Comparison of ENCODE assay signal across 27 mouse cellular contexts in the genomic region with DNA sequence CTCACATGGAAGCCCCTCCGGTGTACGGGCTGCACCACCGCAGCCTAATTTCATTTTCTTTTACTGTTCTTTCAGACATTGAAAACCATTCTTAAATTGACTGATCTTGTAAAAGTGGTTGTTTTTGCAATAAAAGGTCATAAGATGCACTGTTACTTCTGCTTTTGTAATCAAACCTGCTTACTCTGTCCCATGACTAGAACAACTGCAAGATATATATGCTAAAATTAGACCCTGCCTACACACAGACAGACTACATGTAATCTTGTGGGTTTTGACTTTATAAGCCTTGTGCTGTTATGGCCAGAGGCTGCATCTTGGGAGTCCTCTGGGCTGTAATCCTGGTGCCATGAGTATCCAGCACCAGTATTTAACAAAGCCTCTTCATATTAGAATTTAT.
DNase-seq lines count a peak whose midpoint lies in the region; ATAC-seq and TF ChIP-seq lines count a peak whose summit lies in the region.
"Had no signal": no experiment of that assay in that cellular context is flagged by ENCODE, and none has a peak within 500 bp of the region (broad histone marks: within the 10 kb centered on the region; RNA-seq: fewer than 3 reads in every experiment).

No protein-coding gene starts in this region.

- no peak for TF ChIP-seq CTCF in G1E (IDR thresholded peaks at IDR 0.05; ENCODE audit: low read depth, low read length)

- no peak overlapping the region; the same call in 1 of the 2 replicates for H3K4me3 ChIP-seq in G1E (ENCODE audit: low read depth, low read length)
- no peak overlapping the region for H3K4me3 ChIP-seq in liver, embryonic 12.5 days
- no peak overlapping the region for H3K4me3 ChIP-seq in macrophage (ENCODE audit: inconsistent target)
- H3K4me3 ChIP-seq: heart, embryonic 13.5 days; hindbrain, embryonic 10.5 days; hindbrain, embryonic 15.5 days; limb, embryonic 12.5 days; midbrain, embryonic 10.5 days; midbrain, embryonic 15.5 days had no signal

- H3K9me3 ChIP-seq in G1E (replicated peaks): no peaks in the 10 kb centered on the region
- H3K9me3 ChIP-seq in liver, embryonic 12.5 days (replicated peaks): no peaks in the 10 kb centered on the region
- H3K9me3 ChIP-seq: heart, embryonic 13.5 days; hindbrain, embryonic 10.5 days; hindbrain, embryonic 15.5 days; limb, embryonic 12.5 days; midbrain, embryonic 10.5 days; midbrain, embryonic 15.5 days had no signal

- H3K4me2 ChIP-seq in liver, embryonic 12.5 days: peak overlapping the region; percentile 27; the same call in 1 of the 2 replicates
- H3K4me2 ChIP-seq: heart, embryonic 13.5 days; hindbrain, embryonic 15.5 days; limb, embryonic 12.5 days; midbrain, embryonic 15.5 days had no signal

- 91% methylated on average over 3 of the region's 3 CpGs for WGBS in liver, embryonic 12.5 days (ENCODE audit: insufficient replicate concordance)
- WGBS in macrophage (ENCODE audit: missing documents): 59% methylated on average over 3 of the region's 3 CpGs

- peak; percentile 74 for ATAC-seq in G1E (ENCODE audit: extremely low read depth, insufficient number of reproducible peaks, low FRiP score, poor library complexity, severe bottlenecking)
- ATAC-seq in liver, embryonic 12.5 days: 0 out of 2 replicates have a peak, but pooled peaks have one; percentile 11
- ATAC-seq: forebrain, embryonic 14.5 days; inflammation-experienced regulatory T-cells, adult 6 months; lung, postnatal 0 days; midbrain, embryonic 15.5 days had no signal

- no peak overlapping the region for H3K9ac ChIP-seq in liver, embryonic 12.5 days
- H3K9ac ChIP-seq: heart, embryonic 13.5 days; hindbrain, embryonic 15.5 days; limb, embryonic 12.5 days; midbrain, embryonic 15.5 days had no signal

- H3K27ac ChIP-seq in liver, embryonic 12.5 days: peak overlapping the region; percentile 78
- H3K27ac ChIP-seq in macrophage: peak overlapping the region; percentile 94
- H3K27ac ChIP-seq: heart, embryonic 13.5 days; hindbrain, embryonic 10.5 days; hindbrain, embryonic 15.5 days; limb, embryonic 12.5 days; midbrain, embryonic 10.5 days; midbrain, embryonic 15.5 days had no signal

- no peaks in the 10 kb centered on the region for H3K79me2 ChIP-seq in macrophage (ENCODE audit: inconsistent target)

- H3K4me1 ChIP-seq in G1E (ENCODE audit: insufficient read depth, low read depth, low read length): peaks cover 48% of the 10 kb centered on the region
- H3K4me1 ChIP-seq in liver, embryonic 12.5 days: peaks cover 34% of the 10 kb centered on the region
- H3K4me1 ChIP-seq: hindbrain, embryonic 10.5 days; hindbrain, embryonic 15.5 days; limb, embryonic 12.5 days; midbrain, embryonic 10.5 days; midbrain, embryonic 15.5 days had no signal

- H3K36me3 ChIP-seq in G1E (replicated peaks) (no peaks in the 10 kb centered on the region), macrophage (ENCODE audit: inconsistent target) (no peaks in the 10 kb centered on the region)
- H3K36me3 ChIP-seq in liver, embryonic 12.5 days: no peaks in the 10 kb centered on the region
- H3K36me3 ChIP-seq: heart, embryonic 13.5 days; hindbrain, embryonic 10.5 days; hindbrain, embryonic 15.5 days; limb, embryonic 12.5 days; midbrain, embryonic 10.5 days; midbrain, embryonic 15.5 days had no signal

- DNase-seq in G1E (ENCODE audit: low spot score) (no peak), MEL-GATA-1-ER (ENCODE audit: extremely low read depth, low read depth) (peak; percentile 52)
- DNase-seq in adrenal gland, postnatal 25 days: no peak
- DNase-seq in right cerebral cortex, adult 2 months (ENCODE audit: low spot score in 2 of 2): no peak
- no peak for DNase-seq in lung, postnatal 10 days
- DNase-seq: cerebellum, adult 8-10 months; cerebellum, postnatal 25 days; gastrocnemius, postnatal 14 days; heart, adult 11 months; heart, postnatal 14 days; kidney, adult 11 months; kidney, postnatal 25 days; lung, adult 18-20 months; right cerebral cortex, adult 18-20 months; thymus, postnatal 36 days had no signal

- no peaks in the 10 kb centered on the region; the same call in 1 of the 2 replicates for H3K27me3 ChIP-seq in G1E (ENCODE audit: insufficient read depth, low read length)
- no peaks in the 10 kb centered on the region for H3K27me3 ChIP-seq in liver, embryonic 12.5 days (replicated peaks)
- H3K27me3 ChIP-seq: CH12.LX; heart, embryonic 13.5 days; hindbrain, embryonic 15.5 days; limb, embryonic 12.5 days; midbrain, embryonic 15.5 days had no signal
